Mouse (Mus musculus): ENCODE measurements around the gene Adipor1. TPM values are rescaled to one million over a fixed set of nuclear protein-coding genes. Genes with fewer than 3 reads are reported as not detected.

The Adipor1 gene
- total RNA-seq (2021), result 10 to 100 TPM; 58.7 to 61.1 TPM

DNA sequence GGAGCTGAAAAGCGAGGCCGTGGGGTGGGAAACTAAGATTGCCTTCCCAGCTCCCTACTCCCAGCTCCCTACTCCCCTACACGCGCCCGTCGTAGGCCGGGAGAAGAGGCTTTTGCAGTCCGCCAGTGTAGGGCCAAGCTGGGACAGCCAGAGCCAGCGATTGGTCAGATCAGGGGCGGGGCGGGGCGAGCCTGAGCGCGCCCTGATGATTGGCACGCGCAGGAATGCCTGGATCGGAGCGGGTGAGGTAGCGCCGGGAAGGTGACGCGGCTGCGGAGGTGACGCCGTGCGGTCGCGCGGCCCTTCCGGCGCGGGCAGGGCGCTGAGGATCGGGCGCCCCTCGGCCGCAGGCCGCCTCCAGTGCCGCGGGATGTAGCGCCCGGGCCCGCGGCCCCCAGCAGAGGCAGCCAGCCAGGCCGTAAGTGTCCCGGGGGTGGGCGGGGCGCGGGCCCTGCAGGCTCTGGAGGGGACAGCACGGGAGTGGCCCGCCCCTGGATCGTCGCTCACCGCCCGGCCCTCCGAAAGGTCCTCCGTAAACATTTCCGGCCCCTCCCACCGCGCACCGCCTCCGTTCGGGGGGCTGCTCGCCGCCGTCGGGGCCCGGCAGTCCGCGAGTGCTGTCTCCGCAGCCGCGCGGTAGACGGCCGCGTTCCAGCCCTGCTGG lies at the start of gene Adipor1:
Gene Adipor1 (plus strand): TSS at position 211 of the 664 bp plus-strand sequence.
- peak; percentile 86 to 88 for DNase-seq (ENCODE audit: extremely low spot score in 1 of 2, low spot score in 1 of 2)

DNA sequence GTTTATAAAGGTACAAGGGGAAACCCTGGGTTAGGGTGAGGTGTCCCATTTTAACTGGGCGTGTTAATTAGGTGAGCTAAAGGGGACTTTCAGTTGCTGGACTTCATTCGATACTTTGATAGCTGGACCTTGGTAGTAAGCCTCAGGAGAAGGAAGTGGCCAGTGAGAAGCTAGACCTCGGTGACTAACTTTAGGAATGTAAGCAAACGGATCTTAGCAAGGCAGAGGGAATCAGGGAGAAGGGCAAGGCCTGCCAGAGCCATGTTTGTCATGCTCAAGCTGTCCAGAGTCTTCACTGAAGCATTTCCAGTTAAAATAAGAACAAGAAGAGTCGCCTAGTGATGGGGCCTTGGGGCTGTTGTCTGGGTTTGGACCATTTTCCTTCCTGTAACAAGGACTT lies 49.7 kb upstream of the Adipor1 start:
- no peak for DNase-seq (ENCODE audit: extremely low spot score in 1 of 2, low spot score in 1 of 2)

DNA sequence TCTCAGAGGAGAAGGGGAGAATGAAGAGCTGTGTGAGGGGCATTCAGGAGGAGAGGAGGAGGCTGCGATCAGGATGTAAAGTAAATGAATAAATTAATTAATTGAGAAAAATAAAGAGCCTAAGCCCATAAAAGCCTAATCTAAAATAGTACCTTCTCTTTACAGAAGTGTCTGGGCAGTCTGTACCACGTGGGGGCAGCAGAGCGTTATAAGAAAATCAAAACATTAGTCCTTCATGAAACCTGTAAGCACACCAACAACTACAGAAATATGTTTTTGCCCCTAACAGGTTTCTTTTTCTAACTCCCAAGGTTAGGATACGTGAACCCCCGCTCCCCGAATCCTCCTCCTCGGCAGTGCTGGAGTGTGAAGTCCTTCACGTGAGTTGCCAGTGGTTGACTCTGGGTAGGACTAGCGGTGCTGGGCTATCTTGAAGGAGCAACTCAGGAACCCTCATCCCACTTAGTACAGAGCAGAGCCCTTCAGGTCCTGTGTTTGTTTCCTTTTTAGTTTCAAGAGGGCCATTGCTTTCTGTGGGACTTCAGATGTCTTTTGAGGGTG lies 46.3 kb upstream of the Adipor1 start:
- DNase-seq (ENCODE audit: extremely low spot score in 1 of 2, low spot score in 1 of 2), result peak; percentile 47 to 77

DNA sequence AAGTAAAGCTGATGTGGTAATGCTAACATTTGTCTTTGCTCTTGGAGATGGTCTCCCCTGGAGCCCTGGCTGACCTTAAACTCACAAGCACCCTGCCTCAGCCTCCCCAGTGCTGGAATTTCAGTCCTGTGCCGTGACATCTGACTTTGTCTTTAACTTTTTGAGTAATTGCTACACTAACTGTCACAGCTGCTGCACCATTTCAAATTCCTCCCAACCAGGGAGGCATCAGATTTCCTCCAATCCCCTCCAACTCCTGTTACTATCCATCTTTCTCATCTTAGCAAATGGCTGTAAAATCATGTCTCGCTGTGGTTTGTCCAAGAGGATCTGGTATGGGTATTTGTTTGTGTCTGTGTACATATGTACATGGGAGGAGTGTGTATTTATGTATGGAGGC lies 41.1 kb upstream of the Adipor1 start:
- DNase-seq (ENCODE audit: extremely low spot score in 1 of 2, low spot score in 1 of 2), result no peak

DNA sequence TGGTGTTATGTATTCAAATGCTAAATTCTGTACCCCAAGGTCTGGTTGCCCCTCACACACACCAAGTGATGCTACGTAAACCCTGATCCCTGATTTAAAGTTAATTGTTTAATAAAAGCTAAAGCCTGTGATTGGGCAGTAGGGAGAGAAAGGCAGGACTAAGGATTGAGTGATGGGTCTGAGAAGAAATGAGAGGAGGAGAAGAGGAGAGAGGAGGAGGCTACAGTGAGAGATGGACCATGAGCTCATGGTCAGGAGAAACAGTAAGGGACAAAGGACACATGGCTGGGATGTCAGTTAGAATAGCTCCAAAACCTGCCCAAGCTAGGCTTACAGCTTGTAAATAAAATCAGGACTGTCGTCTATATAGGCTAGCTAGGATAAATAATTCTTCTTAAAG lies 34.1 kb upstream of the Adipor1 start:
- no peak for DNase-seq (ENCODE audit: extremely low spot score in 1 of 2, low spot score in 1 of 2)

DNA sequence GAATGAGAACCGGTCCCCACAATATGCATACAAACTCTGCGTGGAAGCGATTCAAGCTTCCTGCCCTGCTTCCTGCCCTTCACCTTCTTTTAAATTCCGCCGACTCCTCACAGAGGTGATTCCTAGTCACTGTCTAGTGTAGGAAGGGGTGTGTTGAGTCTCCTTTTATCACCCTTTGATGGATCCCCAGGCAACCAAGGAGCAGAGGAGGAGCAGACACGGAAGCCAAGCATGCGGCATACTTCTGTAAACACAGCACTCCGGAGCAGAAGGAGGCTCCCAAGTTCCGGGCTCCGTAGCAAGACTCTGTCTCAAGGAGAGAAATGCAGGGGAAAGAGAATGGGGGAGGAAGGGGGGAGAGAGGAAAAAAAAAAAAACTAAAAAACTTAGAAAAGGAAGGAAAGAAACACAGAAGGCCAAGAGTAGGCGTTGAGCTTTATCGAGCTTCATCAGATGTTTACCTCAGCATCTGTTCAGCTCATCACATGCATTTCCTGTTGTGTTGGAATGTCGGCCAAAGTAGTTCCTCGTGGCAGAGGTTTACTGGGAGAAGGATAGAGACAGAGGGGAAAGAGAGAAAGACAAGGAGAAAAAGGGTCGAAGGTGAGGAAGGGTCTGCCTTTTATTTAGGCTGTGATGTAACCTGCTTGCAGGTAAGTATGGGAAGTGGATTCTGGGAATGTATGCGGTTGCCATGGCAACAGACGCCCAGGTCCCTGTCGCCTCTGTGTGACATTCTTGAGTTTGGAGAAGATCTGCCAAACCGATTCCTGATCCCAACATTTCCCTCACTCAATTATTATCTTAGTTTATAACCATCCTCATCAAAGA lies 33.2 kb upstream of the Adipor1 start:
- DNase-seq (ENCODE audit: extremely low spot score in 1 of 2, low spot score in 1 of 2), result no peak

DNA sequence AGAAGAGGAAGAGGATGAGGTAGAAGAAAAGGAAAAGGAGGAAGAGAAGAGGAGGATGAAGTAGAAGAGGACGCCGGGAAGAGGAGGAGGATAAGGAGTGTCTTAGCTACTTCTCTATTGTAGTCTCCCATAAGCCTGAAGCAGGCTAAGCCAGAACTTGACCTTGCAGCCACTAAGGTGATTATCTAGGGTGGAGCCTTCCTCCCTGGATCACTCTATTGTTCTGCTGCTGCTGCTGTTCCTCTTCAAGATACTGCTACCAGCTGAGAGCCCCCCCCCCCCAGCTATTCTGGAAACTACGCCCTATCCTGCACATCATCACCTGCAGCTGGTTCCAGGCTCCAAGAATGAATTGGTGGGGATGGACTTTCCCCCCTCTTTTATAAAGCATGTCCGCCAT lies 30.6 kb upstream of the Adipor1 start:
- DNase-seq (ENCODE audit: extremely low spot score in 1 of 2, low spot score in 1 of 2), result no peak

DNA sequence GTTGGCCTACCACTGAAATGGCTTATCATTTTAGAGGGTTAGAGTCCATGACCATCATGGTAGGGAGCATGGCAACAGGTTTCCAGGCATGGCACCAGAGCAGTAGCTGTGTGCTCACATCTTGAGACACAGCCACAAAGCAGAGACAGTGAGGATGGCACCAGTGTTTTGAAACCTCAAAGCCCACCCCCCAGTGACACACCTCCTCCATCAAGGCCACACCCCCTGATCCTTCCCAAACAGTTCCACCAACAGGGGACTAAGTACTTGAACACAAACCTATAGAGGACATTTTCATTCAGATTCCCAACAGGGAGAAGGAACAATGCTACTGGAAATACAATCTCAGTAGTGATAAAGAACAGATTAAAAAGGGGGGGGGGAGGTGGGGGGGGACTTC lies 30.0 kb upstream of the Adipor1 start:
- no peak for DNase-seq (ENCODE audit: extremely low spot score in 1 of 2, low spot score in 1 of 2)

DNA sequence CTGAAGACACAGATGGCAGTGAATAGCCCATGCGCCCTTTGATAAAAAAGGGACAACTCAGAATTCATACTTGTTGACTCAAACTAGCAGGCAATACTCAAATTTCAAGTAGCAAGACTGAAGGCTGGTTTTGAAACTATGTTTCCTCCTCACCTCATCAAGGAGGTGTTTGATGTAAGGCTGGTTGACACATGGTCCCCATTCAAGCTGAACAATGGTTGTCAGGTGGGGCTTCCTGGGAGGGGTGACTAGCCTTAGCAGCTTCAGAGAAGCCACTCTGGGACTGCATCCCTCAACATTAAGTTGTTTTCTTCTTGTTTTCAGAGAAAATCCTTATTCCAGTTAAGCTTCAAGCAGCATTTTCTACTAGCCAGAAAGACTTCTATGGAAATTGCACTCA lies 29.5 kb upstream of the Adipor1 start, which contains the start of gene 4933406M09Rik:
Gene 4933406M09Rik (plus strand): TSS at position 275 of the 400 bp plus-strand sequence.
- DNase-seq (ENCODE audit: extremely low spot score in 1 of 2, low spot score in 1 of 2), result no peak

DNA sequence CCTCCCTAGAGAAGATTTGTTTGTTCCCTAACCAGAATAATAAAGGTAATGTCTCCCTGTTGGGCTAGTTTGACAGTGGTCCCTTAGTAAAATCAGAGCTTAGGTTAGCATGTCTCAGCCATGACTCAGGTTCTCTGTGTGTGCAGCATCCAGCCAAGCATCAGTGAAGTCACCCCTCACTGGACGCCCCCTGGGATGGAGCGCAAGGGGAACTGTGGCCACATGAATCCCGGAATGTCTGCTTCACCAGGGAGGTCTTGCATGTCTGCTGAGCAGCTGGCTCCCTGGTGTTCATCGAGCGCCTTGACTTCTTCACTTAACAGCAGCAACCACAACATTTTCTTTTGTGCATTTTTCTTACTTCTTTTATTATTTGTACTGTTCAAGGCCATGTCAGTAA lies 21.4 kb upstream of the Adipor1 start:
- no peak for DNase-seq (ENCODE audit: extremely low spot score in 1 of 2, low spot score in 1 of 2)

DNA sequence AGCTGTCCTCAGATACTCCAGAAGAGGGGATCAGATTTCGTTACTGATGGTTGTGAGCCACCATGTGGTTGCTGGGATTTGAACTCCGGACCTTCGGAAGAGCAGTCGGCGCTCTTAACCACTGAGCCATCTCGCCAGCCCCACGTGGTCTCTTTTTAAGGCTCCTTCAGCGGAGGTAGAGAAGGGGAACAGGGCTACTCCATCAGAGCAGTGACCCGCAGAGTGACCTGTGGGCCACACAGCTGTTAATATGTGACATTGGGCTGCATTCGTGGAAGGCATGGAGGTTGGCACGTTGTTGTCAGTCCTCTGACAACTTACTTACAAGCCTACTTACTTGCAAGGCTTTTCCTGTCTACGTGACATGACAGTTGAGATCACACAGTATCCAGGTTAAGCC lies 17.0 kb upstream of the Adipor1 start:
- no peak for DNase-seq (ENCODE audit: extremely low spot score in 1 of 2, low spot score in 1 of 2)

DNA sequence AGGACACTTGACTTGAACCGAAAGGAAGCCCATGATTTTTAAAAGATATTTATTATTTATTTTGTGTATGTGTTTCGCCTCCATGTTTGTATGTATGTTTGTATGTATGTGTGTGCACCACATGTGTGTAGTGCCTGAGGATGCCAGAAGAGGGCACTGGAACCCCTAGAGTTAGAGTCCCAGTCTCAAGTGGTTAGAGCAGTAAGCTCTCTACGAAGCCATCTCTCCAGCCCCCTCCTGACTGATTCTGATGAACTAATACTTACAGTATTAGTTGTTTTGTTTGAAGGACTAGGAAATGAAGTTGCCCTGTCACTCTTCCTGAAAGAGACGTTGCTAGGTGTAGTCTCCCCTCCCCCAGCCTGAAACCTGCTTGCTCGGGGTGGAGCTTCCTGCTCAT lies 15.4 kb upstream of the Adipor1 start:
- DNase-seq (ENCODE audit: extremely low spot score in 1 of 2, low spot score in 1 of 2), result no peak

DNA sequence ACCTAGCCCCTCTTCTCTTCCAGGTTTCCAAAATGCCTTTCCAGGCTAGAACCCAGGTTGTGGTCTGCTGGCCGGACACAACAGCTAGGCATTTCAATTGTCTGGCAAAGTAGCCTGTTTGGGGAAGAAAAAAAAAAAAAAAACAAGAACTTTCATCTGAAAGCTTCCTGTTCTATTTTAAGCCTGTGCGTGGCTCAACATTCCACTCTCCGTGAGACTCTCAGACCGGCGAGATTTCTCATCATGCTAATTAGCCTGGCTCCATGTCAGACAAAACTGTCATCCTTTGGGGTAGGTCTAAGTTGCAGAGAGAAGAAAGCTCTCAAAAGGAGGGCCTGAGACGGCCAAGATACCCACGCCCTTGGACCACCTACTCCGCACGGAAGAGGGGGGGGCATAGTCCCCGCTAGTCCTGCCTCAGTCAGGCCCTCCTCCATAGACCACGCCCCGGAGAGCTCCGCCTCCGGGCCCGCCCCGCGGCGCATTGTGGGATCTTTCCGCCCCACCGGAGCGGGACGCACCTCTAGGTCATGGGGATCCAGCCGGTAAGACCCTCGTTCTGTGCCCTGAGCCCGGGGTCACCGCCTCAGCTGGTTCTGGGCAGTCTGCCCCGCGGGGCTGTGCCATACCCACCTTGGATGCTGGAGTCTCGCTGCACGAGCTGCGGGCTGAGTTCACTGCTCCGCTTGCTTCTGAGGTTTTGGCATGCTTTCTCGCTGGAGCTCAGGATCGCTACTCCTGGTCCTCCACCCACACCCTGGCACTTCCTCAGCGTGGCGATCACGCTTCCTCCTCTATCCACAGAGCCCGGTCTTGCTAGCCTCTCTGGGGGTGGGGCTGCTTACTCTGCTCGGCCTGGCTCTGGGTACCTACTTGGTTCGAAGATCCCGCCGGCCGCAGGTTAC lies 9.4 kb upstream of the Adipor1 start, which contains the start of gene Cyb5r1:
Gene Cyb5r1 (plus strand): TSS at position 51 of the 905 bp plus-strand sequence.
- peak; percentile 34 to 53 for DNase-seq (ENCODE audit: extremely low spot score in 1 of 2, low spot score in 1 of 2)

DNA sequence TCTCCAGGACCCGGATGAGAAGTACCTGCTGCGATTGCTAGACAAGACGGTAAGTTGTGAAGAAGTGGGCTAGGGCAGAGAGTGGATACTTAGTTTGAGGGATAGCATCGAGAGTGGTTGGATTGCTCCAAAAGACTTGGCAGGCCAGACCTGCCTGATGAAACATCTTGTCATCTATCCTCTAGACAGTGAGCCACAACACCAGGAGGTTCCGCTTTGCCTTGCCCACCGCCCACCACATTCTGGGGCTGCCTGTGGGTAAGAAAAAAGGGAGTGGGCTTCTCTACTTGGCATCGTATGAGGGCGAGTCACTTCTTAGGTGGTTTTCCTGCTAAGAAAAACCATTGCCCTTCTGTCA lies 8.8 kb upstream of the Adipor1 start:
- no peak for DNase-seq (ENCODE audit: extremely low spot score in 1 of 2, low spot score in 1 of 2)

DNA sequence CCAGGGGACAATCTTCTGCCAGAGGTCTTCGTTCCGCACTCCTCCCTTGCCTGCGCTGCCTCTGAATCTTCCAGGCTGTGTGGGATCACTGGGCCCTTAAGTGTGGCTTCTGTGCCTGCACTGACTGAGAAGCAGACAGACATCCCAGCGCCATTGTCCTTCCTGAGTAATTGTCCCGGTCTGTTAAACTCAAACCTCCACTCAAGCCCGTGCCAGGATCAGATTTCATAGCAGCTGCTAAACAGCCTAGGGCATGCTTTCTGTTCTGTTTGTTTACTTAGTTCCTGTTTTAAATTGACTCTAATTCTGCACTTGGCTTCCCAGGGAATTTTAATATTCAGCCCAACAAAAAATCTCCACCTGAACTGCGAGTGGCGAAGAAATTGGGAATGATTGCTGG lies 7.1 kb upstream of the Adipor1 start:
- no peak for DNase-seq (ENCODE audit: extremely low spot score in 1 of 2, low spot score in 1 of 2)

DNA sequence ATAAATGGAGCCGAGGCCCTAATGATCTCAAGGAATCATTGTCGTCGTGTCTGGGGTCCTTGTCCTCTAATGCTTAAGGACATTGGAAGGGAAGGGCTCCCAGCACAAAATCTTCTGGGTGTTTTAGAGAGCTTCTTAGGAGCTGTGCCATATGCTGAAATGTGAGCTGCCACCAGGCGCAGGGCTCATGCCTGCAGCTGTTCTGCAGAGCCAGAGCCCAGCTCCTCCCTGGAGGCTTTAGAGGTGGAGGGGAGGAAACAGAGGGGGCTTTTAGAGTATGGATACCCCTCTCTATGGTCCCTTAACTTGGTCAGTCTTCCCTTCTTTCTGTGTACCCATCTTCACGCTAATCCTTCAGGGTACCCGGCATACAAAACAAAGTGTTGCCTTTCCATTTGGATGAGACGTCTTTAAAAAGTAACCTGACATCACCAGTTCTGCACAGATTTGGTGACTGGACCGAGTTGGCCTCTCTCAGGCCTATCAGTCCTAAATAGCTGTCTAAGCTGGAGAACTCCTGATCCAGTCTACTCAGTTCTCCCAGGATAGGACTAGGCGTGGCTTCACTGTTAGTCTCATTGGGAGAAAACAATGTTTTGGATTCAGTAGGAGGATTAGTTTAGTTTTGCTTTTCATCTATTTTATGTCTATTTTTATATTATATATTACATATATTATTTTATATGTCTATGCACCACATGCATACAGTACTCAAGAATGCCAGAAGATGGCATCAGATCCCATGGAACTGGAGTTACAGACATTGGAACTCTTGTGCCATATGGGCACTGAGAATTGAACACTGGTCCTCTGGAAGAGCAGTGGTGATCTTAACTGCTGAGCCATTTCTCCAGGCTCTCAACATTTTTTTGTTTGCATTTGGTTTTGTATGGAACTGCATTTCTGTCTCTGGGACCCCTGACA lies 3.2 kb upstream of the Adipor1 start:
- no peak for DNase-seq (ENCODE audit: extremely low spot score in 1 of 2, low spot score in 1 of 2)

DNA sequence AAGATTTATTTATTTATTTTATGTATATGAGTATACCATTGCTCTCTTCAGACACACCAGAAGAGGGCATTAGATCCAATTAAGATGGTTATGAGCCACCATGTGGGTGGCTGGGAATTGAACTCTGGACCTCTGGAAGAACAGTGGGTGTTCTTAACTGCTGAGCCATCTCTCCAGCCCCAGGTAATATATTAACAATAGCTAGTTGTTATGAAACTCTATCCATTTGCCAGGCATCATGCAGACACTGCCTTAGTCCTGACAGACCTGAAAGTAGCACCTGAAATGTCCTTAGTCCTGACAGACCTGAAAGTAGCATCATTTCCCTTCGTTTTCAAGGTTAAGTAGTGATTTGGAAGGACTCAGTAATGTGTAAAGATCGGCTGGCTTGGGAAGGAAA lies 1.1 kb upstream of the Adipor1 start:
- no peak for DNase-seq (ENCODE audit: extremely low spot score in 1 of 2, low spot score in 1 of 2)

DNA sequence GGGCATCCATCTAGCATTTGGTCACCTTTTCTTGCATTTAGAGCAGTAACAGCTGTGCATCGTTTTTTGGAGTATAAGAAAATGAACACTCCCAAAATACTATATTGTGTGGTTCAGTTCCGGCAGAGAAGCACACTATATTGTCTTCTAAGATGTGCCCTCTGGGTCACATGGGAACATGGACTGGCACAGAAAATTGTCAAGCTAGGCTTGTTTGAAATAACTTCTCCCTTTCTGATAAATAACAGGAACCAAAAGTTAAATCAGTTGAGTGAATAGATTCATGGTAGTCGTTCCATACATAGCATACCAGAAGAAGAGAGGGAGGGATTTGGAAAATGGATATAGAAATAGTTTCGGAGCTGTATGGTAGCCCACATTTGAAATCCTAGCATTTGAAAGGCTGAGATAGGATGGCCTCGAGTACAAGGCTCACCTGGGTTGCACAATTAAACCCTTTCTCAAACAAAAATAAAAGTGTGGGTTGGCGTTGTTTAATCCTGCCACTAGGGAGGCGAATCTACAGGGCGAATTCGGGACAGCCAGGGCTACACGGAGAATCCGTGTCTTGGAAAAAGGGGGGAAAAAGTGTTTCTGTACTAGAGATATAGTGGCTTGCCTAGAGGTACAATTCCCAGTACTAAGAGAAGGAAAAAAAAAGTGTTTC lies 544 bp upstream of the Adipor1 start:
- no peak for DNase-seq (ENCODE audit: extremely low spot score in 1 of 2, low spot score in 1 of 2)

DNA sequence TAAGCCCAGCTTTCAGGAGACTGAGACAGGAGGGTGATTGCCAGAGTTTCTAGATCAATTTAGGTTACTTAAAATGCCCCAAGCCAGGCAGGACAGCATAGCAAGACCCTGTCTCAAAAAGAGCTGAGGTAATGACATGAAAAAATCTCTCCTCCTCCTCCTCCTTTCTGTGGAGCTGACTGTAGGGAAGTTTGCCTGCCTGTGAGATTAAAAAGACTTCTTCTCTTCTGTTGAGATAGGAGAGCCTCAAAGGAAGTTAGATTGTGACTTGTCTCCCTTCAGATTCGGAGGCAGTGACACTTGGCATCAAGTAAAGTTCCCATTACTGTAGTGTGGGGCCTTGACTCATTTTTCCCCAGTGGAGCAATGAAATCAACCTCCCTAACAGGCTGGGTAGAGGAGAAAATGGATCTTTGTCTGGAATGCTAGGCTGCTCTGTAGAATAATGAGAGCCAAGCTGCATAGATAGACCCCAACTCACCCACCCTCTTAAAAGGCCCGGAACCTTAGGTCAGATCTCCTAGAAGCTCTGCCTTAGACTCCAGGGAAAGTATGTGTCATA lies 3.3 kb downstream of the Adipor1 start:
- DNase-seq (ENCODE audit: extremely low spot score in 1 of 2, low spot score in 1 of 2), result no peak
